Mouse (Mus musculus) heart, embryonic 14.5 days (tissue): ENCODE measurements around the gene Map3k5. TPM values are rescaled to one million over a fixed set of nuclear protein-coding genes. Genes with fewer than 3 reads are reported as not detected.

Experiments used
- ATAC-seq: fragments of 200-750 bp; cut with Nextera tagmentation; 2 replicates; pipeline ENCODE4 v1.8.0; 2017; ENCODE audit warnings: low read depth, moderate TSS enrichment; ENCODE audit not compliant: insufficient number of reproducible peaks, insufficient read depth, low FRiP score
- H3K27ac ChIP-seq, 2 experiments: fragments of 200-500 bp in 1 of 2; fragments of 300-500 bp in 1 of 2; sonication (generic) in 1 of 2; replicated peaks in 1 of 2; 2 replicates each; pipeline ENCODE4 v1.5.1; 2012 to 2014; ENCODE audit warnings: low read depth in 2 of 2, low read length in 2 of 2, control low read depth in 1 of 2, mild to moderate bottlenecking in 1 of 2, mixed read lengths in 1 of 2; ENCODE audit not compliant: control insufficient read depth in 1 of 2, insufficient read depth in 1 of 2
- H3K27me3 ChIP-seq: fragments of 300-500 bp; sonication (generic); 2 replicates; pipeline ENCODE4 v1.6.1; 2014; ENCODE audit warnings: mild to moderate bottlenecking, low read length, control low read depth; ENCODE audit not compliant: control insufficient read depth, insufficient read depth
- H3K36me3 ChIP-seq: fragments of 300-500 bp; sonication (generic); 2 replicates; pipeline ENCODE4 v1.6.1; 2014; ENCODE audit warnings: mild to moderate bottlenecking, control low read depth, low read length, mixed read lengths; ENCODE audit not compliant: control insufficient read depth, insufficient read depth
- H3K4me1 ChIP-seq, 2 experiments: fragments of 200-500 bp in 1 of 2; fragments of 300-500 bp in 1 of 2; sonication (generic) in 1 of 2; 2 replicates each; pipeline ENCODE4 v1.6.1; 2012 to 2014; ENCODE audit warnings: low read length in 2 of 2, control low read depth in 1 of 2, mixed read lengths in 1 of 2; ENCODE audit not compliant: control insufficient read depth in 2 of 2, insufficient read depth in 2 of 2
- H3K4me2 ChIP-seq: fragments of 300-500 bp; sonication (generic); 2 replicates; pipeline ENCODE4 v1.6.1; 2014; ENCODE audit warnings: mild to moderate bottlenecking, low read length
- H3K4me3 ChIP-seq, 2 experiments: fragments of 200-500 bp in 1 of 2; fragments of 300-500 bp in 1 of 2; sonication (generic) in 1 of 2; 2 replicates each; pipeline ENCODE4 v1.5.1; 2012 to 2014; ENCODE audit warnings: low read length in 2 of 2, mild to moderate bottlenecking in 2 of 2, control low read depth in 1 of 2, low read depth in 1 of 2, moderate library complexity in 1 of 2; ENCODE audit not compliant: control insufficient read depth in 1 of 2, insufficient read depth in 1 of 2
- H3K9ac ChIP-seq: fragments of 300-500 bp; sonication (generic); 2 replicates; pipeline ENCODE4 v1.6.1; 2014; ENCODE audit warnings: mild to moderate bottlenecking, low read length
- H3K9me3 ChIP-seq: fragments of 300-500 bp; sonication (generic); 2 replicates; pipeline ENCODE4 v1.6.1; 2016; ENCODE audit warnings: low read length, control low read depth; ENCODE audit not compliant: control insufficient read depth
- WGBS: fragments of 180-500 bp; shearing (Covaris S2); extraction: QIAGEN DNeasy Blood & Tissue Kit; methylation state at CpG from one replicate; pipeline ENCODE4 v1.1.7; 2014; 5-methylcytosine and 5-hydroxymethylcytosine counted together
- polyA plus RNA-seq: library from polyadenylated mRNA; unstranded; fragments of >200 nt; fragmentation: Nextera tagmentation; extraction: Ambion mirVana; gene quantifications from 2 replicates; pipeline ENCODE4 v1.2.1, GENCODE M21; 2014

The Map3k5 gene
- polyA plus RNA-seq, 1 experiment from 2014 or later: 4.5 TPM

DNA sequence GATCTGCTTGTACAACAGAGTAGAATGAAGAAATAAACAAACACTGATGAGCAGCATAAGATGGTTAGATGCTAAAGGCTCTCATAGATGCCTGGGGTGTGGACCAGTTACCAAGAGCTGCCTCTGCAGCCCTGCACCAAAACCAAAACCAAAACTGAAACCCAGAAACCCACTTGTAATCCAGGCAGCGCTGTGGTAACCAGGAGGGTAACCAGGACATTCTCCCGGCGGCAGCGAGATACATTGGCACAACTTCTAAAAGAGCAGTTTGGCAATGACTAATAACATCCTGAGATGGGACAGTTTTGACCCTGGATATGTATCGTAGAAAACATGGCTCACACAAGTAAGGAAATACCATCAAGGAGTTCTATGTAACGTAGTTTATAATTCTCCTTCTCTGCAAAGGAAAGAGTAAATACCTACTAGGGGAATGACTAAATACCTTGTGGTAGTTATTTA is 71.2 kb downstream of the Map3k5 start:
- Histone ChIP-seq H3K4me2 (no peak overlapping the region), H3K4me3 (no peak overlapping the region), H3K27me3 (no peaks in the 10 kb centered on the region), H3K27ac (no peak overlapping the region), H3K4me1 (peaks cover 2 to 20% of the 10 kb centered on the region in 2 experiments; a peak in 3 of 4 replicates), H3K9me3 (no peaks in the 10 kb centered on the region), H3K9ac (no peak overlapping the region), H3K36me3 (no peaks in the 10 kb centered on the region)
- WGBS: 91% methylated on average over 6 of the region's 6 CpGs
- ATAC-seq: no peak

DNA sequence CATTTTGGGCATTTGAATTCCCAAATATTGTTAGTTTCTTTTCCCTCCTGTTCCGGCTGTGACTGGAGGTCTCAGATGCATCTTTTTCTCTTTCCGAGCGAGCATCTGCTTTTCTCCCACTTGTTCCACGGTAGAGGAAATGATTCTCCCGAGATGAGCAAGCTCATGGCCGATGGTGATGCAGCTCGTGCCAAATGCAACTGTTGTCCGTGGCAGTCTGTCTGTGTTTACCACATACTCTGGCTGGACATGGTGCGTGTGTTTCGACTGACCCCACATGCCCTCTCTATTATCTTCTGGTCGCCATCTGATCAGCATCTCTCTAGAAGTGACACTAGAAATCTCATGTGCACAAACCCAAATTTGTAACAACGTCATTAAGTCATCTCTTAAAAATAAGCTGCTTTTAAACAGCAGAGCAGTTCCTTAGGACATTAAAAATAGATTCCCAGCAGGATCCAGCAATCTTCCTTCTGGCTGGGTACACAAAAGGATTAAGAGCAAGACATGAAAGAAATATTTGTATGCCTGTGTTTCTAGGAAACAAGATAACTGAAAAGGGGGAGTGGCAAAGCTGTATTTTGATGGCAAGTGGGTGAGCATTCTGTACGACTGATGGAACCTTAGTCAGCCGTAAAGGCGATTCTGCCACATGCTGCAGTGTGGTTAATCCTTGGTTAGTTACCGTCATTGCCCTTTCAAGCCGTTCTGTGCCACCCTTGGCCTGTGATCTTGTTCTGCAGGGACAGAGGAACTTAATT is 72.2 kb downstream of the Map3k5 start:
- no peak overlapping the region for H3K9ac ChIP-seq
- no peak for ATAC-seq
- no peaks in the 10 kb centered on the region for H3K36me3 ChIP-seq
- 48% methylated on average over 17 of the region's 17 CpGs for WGBS
- peak overlapping the region; percentile 19 for H3K4me2 ChIP-seq
- no peaks in the 10 kb centered on the region for H3K27me3 ChIP-seq
- peaks cover 2 to 19% of the 10 kb centered on the region in 2 experiments; a peak in 3 of 4 replicates for H3K4me1 ChIP-seq
- H3K27ac ChIP-seq: no peak overlapping the region; a peak in 1 of 4 replicates
- no peak overlapping the region for H3K4me3 ChIP-seq
- no peaks in the 10 kb centered on the region for H3K9me3 ChIP-seq

DNA sequence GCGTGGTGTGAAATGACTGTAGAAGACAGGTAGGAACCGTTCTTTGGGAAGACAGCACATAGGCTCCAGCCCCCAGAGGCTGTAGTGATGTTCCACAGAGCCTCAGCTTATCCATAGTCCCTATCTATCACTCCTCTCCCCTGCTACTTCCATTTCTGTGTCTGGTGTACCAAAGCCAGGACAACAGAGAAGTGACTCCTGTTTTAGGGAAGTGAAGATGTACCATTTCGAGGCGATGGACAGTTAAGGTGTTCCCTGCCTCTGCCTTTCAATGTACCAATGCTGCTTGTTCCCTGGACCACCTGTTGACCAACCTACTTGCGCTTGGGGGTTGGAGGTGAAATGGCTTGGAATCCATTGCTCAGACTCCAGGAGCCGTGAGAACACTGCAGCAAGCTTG is 75.0 kb downstream of the Map3k5 start:
- Histone ChIP-seq H3K9ac (no peak overlapping the region), H3K4me1 (peaks cover 2 to 10% of the 10 kb centered on the region in 2 experiments; a peak in 3 of 4 replicates), H3K4me3 (no peak overlapping the region), H3K36me3 (no peaks in the 10 kb centered on the region), H3K27ac (no peak overlapping the region), H3K4me2 (no peak overlapping the region), H3K27me3 (no peaks in the 10 kb centered on the region), H3K9me3 (no peaks in the 10 kb centered on the region)
- ATAC-seq: no peak
- WGBS: 94% methylated on average over 6 of the region's 6 CpGs

DNA sequence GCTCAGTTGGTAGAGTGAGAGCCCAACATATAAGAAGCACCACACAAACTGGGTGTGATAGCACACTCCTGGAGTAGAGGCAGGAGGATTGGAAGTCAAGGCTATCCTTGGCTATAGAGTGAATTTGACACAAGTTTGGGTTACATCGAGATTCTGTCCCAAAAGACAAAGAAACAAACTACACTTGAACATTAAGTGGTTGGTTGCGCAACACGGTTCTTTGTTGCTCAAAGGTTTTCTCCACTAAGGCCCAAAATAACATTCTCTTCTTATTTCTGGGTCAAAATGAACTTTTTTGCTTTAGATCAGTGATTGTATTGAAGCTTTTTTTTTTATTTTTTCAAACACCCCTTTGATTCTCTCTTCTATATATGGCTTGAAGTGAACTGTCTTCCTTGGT is 75.7 kb downstream of the Map3k5 start:
- H3K9ac ChIP-seq: no peak overlapping the region
- ATAC-seq: no peak
- 92% methylated on average over 3 of the region's 3 CpGs for WGBS

DNA sequence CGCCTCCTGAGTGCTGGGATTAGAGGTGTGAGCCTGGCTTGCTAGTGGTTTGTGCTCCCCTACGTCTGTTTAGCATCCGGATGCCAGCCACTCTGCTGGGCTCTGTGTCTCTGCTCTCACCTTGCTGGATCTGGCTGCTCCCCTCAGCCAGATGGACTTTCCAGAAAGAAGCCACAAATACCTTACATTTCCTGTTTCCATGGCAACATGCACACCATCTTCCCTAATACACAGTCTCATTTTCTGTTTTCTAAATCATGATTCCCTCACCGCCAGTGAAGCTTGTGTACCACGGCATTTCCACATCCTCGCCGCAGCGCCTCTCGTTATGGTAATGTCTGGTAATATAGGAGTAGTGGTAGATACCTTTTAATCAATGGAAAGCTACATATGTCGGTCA is 84.1 kb downstream of the Map3k5 start:
- no peaks in the 10 kb centered on the region for H3K36me3 ChIP-seq
- no peaks in the 10 kb centered on the region for H3K27me3 ChIP-seq
- no peak overlapping the region for H3K27ac ChIP-seq
- H3K9me3 ChIP-seq: peaks cover 5% of the 10 kb centered on the region; the same call in 1 of the 2 replicates
- H3K4me1 ChIP-seq: no peaks in the 10 kb centered on the region
- no peak overlapping the region for H3K9ac ChIP-seq
- no peak overlapping the region for H3K4me3 ChIP-seq
- 96% methylated on average over 10 of the region's 10 CpGs for WGBS
- ATAC-seq: no peak
- no peak overlapping the region for H3K4me2 ChIP-seq

More for the DNA sequence above, 75.7 kb downstream of the Map3k5 start:
- Histone ChIP-seq H3K4me2 (no peak overlapping the region), H3K36me3 (no peaks in the 10 kb centered on the region), H3K27ac (no peak overlapping the region), H3K4me3 (no peak overlapping the region), H3K9me3 (no peaks in the 10 kb centered on the region), H3K4me1 (peaks cover 2 to 10% of the 10 kb centered on the region in 2 experiments; a peak in 3 of 4 replicates), H3K27me3 (no peaks in the 10 kb centered on the region)

DNA sequence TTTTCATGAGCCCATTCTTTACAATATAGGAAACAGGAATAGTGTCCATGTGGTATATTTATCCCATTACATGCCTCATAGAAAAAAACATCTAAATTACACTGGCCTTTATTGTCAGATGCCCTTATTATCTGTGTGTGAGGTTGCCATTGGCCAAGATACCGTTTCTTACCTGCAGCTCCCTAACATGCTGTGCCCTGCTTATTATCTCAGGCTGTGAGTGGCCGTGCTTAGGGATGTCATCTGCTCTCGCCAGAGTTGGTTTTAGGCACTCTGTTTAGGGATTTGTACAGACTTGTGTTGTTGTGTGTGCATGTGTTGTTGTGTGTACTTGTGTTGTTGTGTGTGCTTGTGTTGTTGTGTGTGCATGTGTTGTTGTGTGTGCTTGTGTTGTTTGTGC is 84.5 kb downstream of the Map3k5 start:
- Histone ChIP-seq H3K4me3 (no peak overlapping the region), H3K27me3 (no peaks in the 10 kb centered on the region)
- WGBS: 65% methylated on average over 3 of the region's 3 CpGs

DNA sequence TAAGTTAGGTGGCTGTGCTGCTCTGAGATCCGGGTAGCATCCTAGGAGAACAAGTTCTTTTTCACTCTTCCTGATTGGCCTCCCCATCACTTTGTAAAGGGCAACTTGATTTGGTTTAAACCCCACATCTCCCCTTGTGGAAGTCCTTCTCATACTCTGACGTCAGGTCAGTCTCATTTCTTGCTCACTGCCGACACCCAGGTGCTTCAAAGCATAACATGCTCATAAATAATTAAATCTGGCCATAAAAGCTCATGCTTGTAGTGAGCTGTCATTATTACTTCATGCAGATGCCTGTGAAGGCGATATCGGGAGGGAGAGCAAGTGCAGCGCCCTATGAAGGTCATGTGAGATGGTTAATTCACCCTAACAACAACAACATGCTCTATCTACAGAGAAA is 87.0 kb downstream of the Map3k5 start:
- Histone ChIP-seq H3K9me3 (peaks cover 5% of the 10 kb centered on the region; the same call in 1 of the 2 replicates), H3K4me2 (no peak overlapping the region), H3K9ac (no peak overlapping the region), H3K36me3 (0 out of 2 replicates have a peak, but pooled peaks cover 3% of the 10 kb centered on the region), H3K4me1 (no peaks in the 10 kb centered on the region), H3K27ac (no peak overlapping the region), H3K4me3 (no peak overlapping the region), H3K27me3 (no peaks in the 10 kb centered on the region)
- no peak for ATAC-seq
- 85% methylated on average over 6 of the region's 6 CpGs for WGBS

More for the DNA sequence above, 84.5 kb downstream of the Map3k5 start:
- no peaks in the 10 kb centered on the region for H3K4me1 ChIP-seq
- H3K27ac ChIP-seq: no peak overlapping the region
- no peaks in the 10 kb centered on the region for H3K36me3 ChIP-seq
- ATAC-seq: no peak
- peaks cover 5% of the 10 kb centered on the region; the same call in 1 of the 2 replicates for H3K9me3 ChIP-seq
- no peak overlapping the region for H3K4me2 ChIP-seq
- no peak overlapping the region for H3K9ac ChIP-seq
